Mouse (Mus musculus) MEL (cell line): ENCODE data around the gene Eme2.

Experiments
- CHD1 ChIP-seq: IDR thresholded peaks from 2 replicates; pipeline ENCODE4 v1.6.1; 2012; ENCODE audit warnings: low read depth, mild to moderate bottlenecking, inconsistent platforms, low read length, improper control_type of control experiment
- CTCF ChIP-seq, 3 experiments: IDR thresholded peaks in 2 of 3; conservative IDR thresholded peaks in 1 of 3; 2 replicates each; pipeline ENCODE4 v1.5.1; 2011 to 2012; ENCODE audit warnings: low read length in 3 of 3, low read depth in 2 of 3, mild to moderate bottlenecking in 2 of 3, improper control_type of control experiment in 1 of 3, inconsistent platforms in 1 of 3, mixed read lengths in 1 of 3, moderate library complexity in 1 of 3; ENCODE audit not compliant: control insufficient read depth in 1 of 3, insufficient read depth in 1 of 3, poor library complexity in 1 of 3, severe bottlenecking in 1 of 3
- ELF1 ChIP-seq: IDR thresholded peaks from 2 replicates; pipeline ENCODE4 v1.6.1; 2014; ENCODE audit warnings: low read depth, mild to moderate bottlenecking, inconsistent platforms, low read length, improper control_type of control experiment, moderate library complexity
- EP300 ChIP-seq, 2 experiments: IDR thresholded peaks; 2 replicates each; pipeline ENCODE4 v1.6.1; 2011; ENCODE audit warnings: improper control_type of control experiment in 2 of 2, low read length in 2 of 2, low read depth in 1 of 2, mild to moderate bottlenecking in 1 of 2
- MAFK ChIP-seq: IDR thresholded peaks from 2 replicates; pipeline ENCODE4 v1.6.1; 2011; ENCODE audit warnings: low read depth, mild to moderate bottlenecking, low read length, improper control_type of control experiment, borderline replicate concordance
- NRF1 ChIP-seq: IDR thresholded peaks from 2 replicates; pipeline ENCODE4 v1.6.1; 2014; ENCODE audit warnings: low read depth, mild to moderate bottlenecking, inconsistent platforms, low read length, improper control_type of control experiment, moderate library complexity; ENCODE audit not compliant: poor library complexity, insufficient read depth, severe bottlenecking
- POLR2A ChIP-seq, 2 experiments: IDR thresholded peaks; 2 replicates each; pipeline ENCODE4 v1.6.1; 2011 to 2012; ENCODE audit warnings: low read length in 2 of 2, mild to moderate bottlenecking in 2 of 2, control low read depth in 1 of 2, improper control_type of control experiment in 1 of 2, low read depth in 1 of 2, moderate library complexity in 1 of 2; ENCODE audit not compliant: control insufficient read depth in 1 of 2, insufficient read depth in 1 of 2, poor library complexity in 1 of 2
- POLR2AphosphoS2 ChIP-seq: IDR thresholded peaks from 2 replicates; pipeline ENCODE4 v1.6.1; 2011; ENCODE audit warnings: low read length, improper control_type of control experiment
- RCOR1 ChIP-seq: IDR thresholded peaks from 2 replicates; pipeline ENCODE4 v1.6.1; 2012; ENCODE audit warnings: low read depth, mild to moderate bottlenecking, inconsistent platforms, low read length, improper control_type of control experiment
- UBTF ChIP-seq: IDR thresholded peaks from 2 replicates; pipeline ENCODE4 v1.6.1; 2012; ENCODE audit warnings: low read depth, mild to moderate bottlenecking, inconsistent platforms, low read length, improper control_type of control experiment, moderate library complexity, borderline replicate concordance; ENCODE audit not compliant: insufficient read depth

DNA sequence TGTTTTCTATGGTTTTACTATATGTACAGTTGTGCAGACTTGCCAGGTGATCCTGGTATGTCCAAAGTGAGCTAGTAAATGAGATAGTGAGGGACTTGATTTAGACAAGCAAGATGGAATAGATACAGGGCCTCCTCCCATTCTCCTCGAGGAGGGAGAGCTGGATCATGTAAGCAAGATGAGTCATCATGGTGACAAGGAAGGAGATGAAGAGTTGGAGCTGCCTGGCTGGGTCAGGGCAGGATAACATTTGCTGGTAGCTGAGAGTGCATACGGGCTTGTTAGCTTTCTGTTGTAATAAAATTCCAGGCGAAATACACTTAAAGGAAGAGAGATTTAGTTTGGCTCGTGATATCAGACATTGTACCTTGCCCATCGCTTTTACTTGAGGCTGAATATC lies 54.5 kb downstream of the Eme2 start:
- TF ChIP-seq CTCF (IDR thresholded peaks at IDR 0.05 in 2 of 3, conservative IDR thresholded peaks at IDR 0.05 in 1 of 3; ENCODE audit: control insufficient read depth in 1 of 3, insufficient read depth in 1 of 3, low read depth in 2 of 3, low read length in 3 of 3, poor library complexity in 1 of 3, severe bottlenecking in 1 of 3) (no peak), POLR2A (IDR thresholded peaks at IDR 0.05; ENCODE audit: control insufficient read depth in 1 of 2, insufficient read depth in 1 of 2, low read depth in 1 of 2, low read length in 2 of 2, poor library complexity in 1 of 2) (no peak), NRF1 (no peak), ELF1 (no peak), POLR2AphosphoS2 (no peak), MAFK (no peak), EP300 (IDR thresholded peaks at IDR 0.05; ENCODE audit: low read depth in 1 of 2, low read length in 2 of 2) (no peak), RCOR1 (no peak), UBTF (no peak), CHD1 (no peak)
